Mouse (Mus musculus) megakaryocyte, embryonic 14.5 days (primary cell): ENCODE data around the gene Eefsec.

Source experiments
- FLI1 ChIP-seq: IDR thresholded peaks from 2 replicates; pipeline ENCODE4 v1.6.1; 2012; ENCODE audit warnings: low read length, inconsistent platforms, mixed read lengths
- GATA1 ChIP-seq: IDR thresholded peaks from 3 replicates; pipeline ENCODE4 v1.6.1; 2012; ENCODE audit warnings: mixed read lengths, low read length, inconsistent platforms, borderline replicate concordance

DNA sequence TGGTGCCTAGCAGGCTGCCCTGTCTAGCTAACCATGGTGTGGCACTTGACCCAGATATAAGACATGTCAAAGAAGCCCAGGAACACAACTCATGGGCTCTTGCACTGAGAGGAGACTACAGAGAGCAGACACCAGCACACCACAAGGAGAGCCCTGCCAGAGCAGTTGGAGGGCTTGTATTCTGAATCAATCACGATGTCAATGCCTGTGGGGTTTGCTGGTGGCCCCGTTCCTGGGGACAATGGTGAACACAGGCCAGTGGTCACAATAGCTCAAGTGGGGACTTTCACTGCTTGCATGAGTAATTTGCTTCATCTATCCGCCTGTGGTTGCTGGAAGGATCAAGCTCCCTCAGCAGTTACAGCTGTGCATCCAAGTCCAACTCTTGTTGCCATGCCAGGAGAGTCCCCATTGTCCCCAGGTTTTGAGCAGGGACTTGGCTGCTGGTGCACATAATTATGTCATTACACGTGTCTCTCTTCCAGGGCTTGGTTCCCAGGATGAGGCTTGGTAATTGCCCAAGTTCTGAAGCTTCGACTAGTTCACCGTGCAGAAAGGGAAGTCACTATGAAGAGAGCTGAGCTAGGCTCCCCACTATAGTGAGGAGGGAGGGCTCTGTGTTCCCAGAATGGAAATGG, 156.1 kb downstream of the Eefsec start:
- TF ChIP-seq GATA1 (no peak), FLI1 (no peak)
